Mouse (Mus musculus): Measurements from ENCODE around the gene Ms4a4c.
"Not testable (repeated sequence)": the region's sequence is repeated elsewhere in the genome, so short reads cannot be mapped to it uniquely, and the experiment has no call there.

Ms4a4c gene

GRCm38 (mm10) chr19:11404527-11404926 is at the start of gene Ms4a4c:
TSS of gene Ms4a4c (plus strand) at chr19:11404770.
- no peak for DNase-seq (ENCODE audit: extremely low spot score, low spot score)

GRCm38 (mm10) chr19:11355730-11356129 is 48.8 kb upstream of the Ms4a4c start:
- DNase-seq (ENCODE audit: extremely low spot score, low spot score), result no peak

GRCm38 (mm10) chr19:11360106-11360505 is 44.5 kb upstream of the Ms4a4c start:
- no peak for DNase-seq (ENCODE audit: extremely low spot score, low spot score)

- DNase-seq (ENCODE audit: extremely low spot score, low spot score), result no peak
Measured at GRCm38 (mm10) chr19:11362002-11362401, 42.6 kb upstream of the Ms4a4c start.

GRCm38 (mm10) chr19:11368310-11368709 is 36.3 kb upstream of the Ms4a4c start:
- DNase-seq (ENCODE audit: extremely low spot score, low spot score), result no peak

GRCm38 (mm10) chr19:11371181-11371580 is 33.4 kb upstream of the Ms4a4c start:
- no peak for DNase-seq (ENCODE audit: extremely low spot score, low spot score)

GRCm38 (mm10) chr19:11375273-11375672 is 29.3 kb upstream of the Ms4a4c start, which contains the start of gene Ms4a4a:
TSS of gene Ms4a4a (plus strand) at chr19:11375523.
- DNase-seq (ENCODE audit: extremely low spot score, low spot score), result no peak

- no peak for DNase-seq (ENCODE audit: extremely low spot score, low spot score)
Measured at GRCm38 (mm10) chr19:11376399-11376798, 28.2 kb upstream of the Ms4a4c start.

- DNase-seq (ENCODE audit: extremely low spot score, low spot score), result no peak
Measured at GRCm38 (mm10) chr19:11387109-11387508, 17.5 kb upstream of the Ms4a4c start.

GRCm38 (mm10) chr19:11387685-11388084 is 16.9 kb upstream of the Ms4a4c start:
- no peak for DNase-seq (ENCODE audit: extremely low spot score, low spot score)

GRCm38 (mm10) chr19:11388949-11389348 is 15.6 kb upstream of the Ms4a4c start:
- DNase-seq (ENCODE audit: extremely low spot score, low spot score), result no peak

GRCm38 (mm10) chr19:11395769-11396168 is 8.8 kb upstream of the Ms4a4c start:
- no peak for DNase-seq (ENCODE audit: extremely low spot score, low spot score)

GRCm38 (mm10) chr19:11407428-11407827 is 2.9 kb downstream of the Ms4a4c start:
- DNase-seq (ENCODE audit: extremely low spot score, low spot score), result no peak

GRCm38 (mm10) chr19:11408591-11408990 is 4.0 kb downstream of the Ms4a4c start:
- DNase-seq (ENCODE audit: extremely low spot score, low spot score), result no peak

- no peak for DNase-seq (ENCODE audit: extremely low spot score, low spot score)
Measured at GRCm38 (mm10) chr19:11411640-11412039, 7.1 kb downstream of the Ms4a4c start.

GRCm38 (mm10) chr19:11414084-11414483 is 9.5 kb downstream of the Ms4a4c start:
- no peak for DNase-seq (ENCODE audit: extremely low spot score, low spot score)

GRCm38 (mm10) chr19:11415581-11415980 is 11.0 kb downstream of the Ms4a4c start:
- no peak for DNase-seq (ENCODE audit: extremely low spot score, low spot score)

- not testable (repeated sequence) for DNase-seq (ENCODE audit: extremely low spot score, low spot score)
Measured at GRCm38 (mm10) chr19:11418865-11419264, 14.3 kb downstream of the Ms4a4c start.

- not testable (repeated sequence) for DNase-seq (ENCODE audit: extremely low spot score, low spot score)
Measured at GRCm38 (mm10) chr19:11431209-11431608, 26.6 kb downstream of the Ms4a4c start.

- DNase-seq (ENCODE audit: extremely low spot score, low spot score), result no peak
Measured at GRCm38 (mm10) chr19:11435058-11435834, 30.7 kb downstream of the Ms4a4c start.

GRCm38 (mm10) chr19:11443338-11443737 is 38.8 kb downstream of the Ms4a4c start, which contains the start of gene Ms4a4b:
TSS of gene Ms4a4b (plus strand) at chr19:11443553.
- no peak for DNase-seq (ENCODE audit: extremely low spot score, low spot score)

GRCm38 (mm10) chr19:11443964-11444363 is 39.4 kb downstream of the Ms4a4c start:
- DNase-seq (ENCODE audit: extremely low spot score, low spot score), result no peak

GRCm38 (mm10) chr19:11447238-11447637 is 42.7 kb downstream of the Ms4a4c start:
- DNase-seq (ENCODE audit: extremely low spot score, low spot score), result no peak
